In genomic region chr10:27390753-27391152, GRCm38 (mm10) we compare ENCODE assay signal across 28 mouse cellular contexts.
"Had no signal": no experiment of that assay in that cellular context is flagged by ENCODE, and none has a peak within 500 bp of the region (broad histone marks: within the 10 kb centered on the region; RNA-seq: fewer than 3 reads in every experiment).

No protein-coding gene starts in this region.

- H3K9ac ChIP-seq: embryonic facial prominence, embryonic 12.5 days; embryonic facial prominence, embryonic 13.5 days; embryonic facial prominence, embryonic 15.5 days; forebrain, embryonic 12.5 days; forebrain, embryonic 13.5 days; forebrain, embryonic 15.5 days; forebrain, postnatal 0 days had no signal

- DNase-seq: cerebellum, adult 18-20 months; cerebellum, adult 2 months; cerebellum, adult 8-10 months; cerebellum, adult 9-10 months; cerebellum, adult 9-11 months; cerebellum, postnatal 10 days; cerebellum, postnatal 14 days; cerebellum, postnatal 25 days; cerebellum, postnatal 36 days; embryo, embryonic 11 days; forebrain, postnatal 0 days; gastrocnemius, adult 2 months; gastrocnemius, postnatal 10 days; gastrocnemius, postnatal 14 days; gastrocnemius, postnatal 25 days; gastrocnemius, postnatal 36 days; heart, adult 11 months had no signal

- H3K36me3 ChIP-seq: embryonic facial prominence, embryonic 10.5 days; embryonic facial prominence, embryonic 12.5 days; embryonic facial prominence, embryonic 13.5 days; embryonic facial prominence, embryonic 15.5 days; forebrain, embryonic 10.5 days; forebrain, embryonic 12.5 days; forebrain, embryonic 15.5 days had no signal

- H3K4me2 ChIP-seq: embryonic facial prominence, embryonic 12.5 days; embryonic facial prominence, embryonic 13.5 days; embryonic facial prominence, embryonic 15.5 days; forebrain, embryonic 12.5 days; forebrain, embryonic 13.5 days; forebrain, embryonic 15.5 days had no signal

- H3K4me1 ChIP-seq: embryonic facial prominence, embryonic 10.5 days; embryonic facial prominence, embryonic 12.5 days; embryonic facial prominence, embryonic 13.5 days; embryonic facial prominence, embryonic 15.5 days; forebrain, embryonic 10.5 days; forebrain, embryonic 12.5 days; forebrain, embryonic 13.5 days; forebrain, embryonic 15.5 days had no signal

- H3K9me3 ChIP-seq: embryonic facial prominence, embryonic 10.5 days; embryonic facial prominence, embryonic 12.5 days; embryonic facial prominence, embryonic 13.5 days; embryonic facial prominence, embryonic 15.5 days; forebrain, embryonic 10.5 days; forebrain, embryonic 12.5 days; forebrain, embryonic 13.5 days; forebrain, embryonic 15.5 days had no signal

- H3K27me3 ChIP-seq: embryonic facial prominence, embryonic 12.5 days; embryonic facial prominence, embryonic 13.5 days; embryonic facial prominence, embryonic 15.5 days; forebrain, embryonic 12.5 days; forebrain, embryonic 13.5 days; forebrain, embryonic 15.5 days had no signal

- ATAC-seq: forebrain, embryonic 13.5 days; forebrain, embryonic 14.5 days; forebrain, embryonic 15.5 days; forebrain, embryonic 16.5 days; forebrain, postnatal 0 days had no signal

- H3K4me3 ChIP-seq: embryonic facial prominence, embryonic 10.5 days; embryonic facial prominence, embryonic 12.5 days; embryonic facial prominence, embryonic 13.5 days; embryonic facial prominence, embryonic 15.5 days; erythroblast, embryonic 14.5 days; forebrain, embryonic 10.5 days; forebrain, embryonic 12.5 days; forebrain, embryonic 13.5 days; forebrain, embryonic 15.5 days; gastrocnemius, adult 2 months had no signal

- H3K27ac ChIP-seq: embryonic facial prominence, embryonic 10.5 days; embryonic facial prominence, embryonic 12.5 days; embryonic facial prominence, embryonic 13.5 days; embryonic facial prominence, embryonic 15.5 days; forebrain, embryonic 10.5 days; forebrain, embryonic 12.5 days; forebrain, embryonic 13.5 days; forebrain, embryonic 15.5 days; gastrocnemius, adult 2 months had no signal
